Mouse (Mus musculus): ENCODE measurements at regions not wholly inside any gene's neighbourhood (a gene's known extent, or its start where the extent isn't known, plus 50 kb on each side); places are given as distances from the start of the nearest gene placed in this dataset.

DNA sequence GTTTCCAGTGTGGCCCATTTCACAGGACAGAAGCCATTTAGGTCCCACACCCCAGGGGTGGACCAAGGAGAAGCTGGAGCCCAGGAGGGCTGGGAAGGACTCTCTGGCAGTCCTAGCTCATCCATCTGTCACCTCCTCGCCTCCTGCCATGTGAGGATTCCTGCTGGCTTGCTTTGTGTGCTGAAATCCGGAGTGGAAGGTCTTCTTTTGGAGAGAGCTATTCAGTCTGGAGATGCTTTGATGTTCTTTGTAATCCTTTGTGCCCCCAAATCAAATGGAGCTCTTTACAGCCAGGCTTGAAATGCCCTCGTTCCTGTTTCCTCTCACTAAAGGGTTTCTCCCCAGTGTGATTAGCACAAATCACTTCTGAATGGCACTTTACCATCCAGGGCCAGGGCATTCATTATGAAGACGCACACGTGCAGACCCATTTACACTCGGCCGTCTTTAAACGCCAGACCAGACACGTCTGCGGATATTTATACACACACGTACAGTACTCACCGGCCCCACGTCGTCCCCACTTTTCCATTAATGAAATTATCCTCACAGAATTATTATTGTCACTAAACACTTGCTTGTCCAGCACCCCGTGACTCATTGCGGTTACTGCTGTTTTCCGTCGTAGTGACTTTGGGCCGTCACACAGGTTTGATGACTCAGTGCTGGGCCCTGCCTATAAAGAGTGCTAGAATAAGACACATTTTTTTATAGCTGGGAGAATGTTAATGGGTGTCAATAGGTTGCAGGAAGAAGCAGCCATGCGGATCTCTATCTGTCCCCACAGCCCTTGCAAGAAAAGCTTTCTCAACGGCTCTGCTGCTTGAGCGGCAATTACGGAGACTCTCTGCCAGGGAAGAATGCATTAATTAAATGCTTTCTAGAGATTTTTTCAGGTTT lies 356.0 kb upstream of the Kcnab2 start:
- DNase-seq, result no peak

DNA sequence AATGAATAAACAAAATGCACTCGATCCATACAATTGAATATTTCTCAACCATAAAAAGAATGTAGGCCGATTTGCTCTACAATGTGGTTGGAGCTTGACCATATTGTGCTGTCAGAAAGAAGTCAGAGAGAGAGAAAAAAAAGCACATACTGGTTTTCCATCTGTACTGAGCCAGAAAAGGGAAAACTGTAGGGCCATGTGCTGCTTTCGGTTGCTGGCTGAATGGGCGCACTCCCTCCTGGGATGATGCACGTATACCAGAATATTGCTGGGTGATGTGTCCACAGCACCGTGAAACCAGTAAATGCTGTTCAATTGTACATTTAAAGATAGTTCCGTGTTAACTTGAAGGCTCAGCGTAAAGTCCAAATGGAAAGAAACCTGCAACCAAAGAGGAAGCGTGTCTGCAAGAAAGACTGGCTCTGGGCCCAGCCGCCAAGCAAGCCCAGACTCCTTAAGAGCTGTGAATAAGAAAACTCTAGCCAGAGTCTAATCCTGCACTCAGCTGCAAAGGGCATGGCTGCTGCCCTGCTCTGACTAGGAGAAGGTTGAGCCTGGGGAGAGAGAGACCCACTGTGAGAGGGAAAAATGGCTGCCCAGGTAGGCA lies 355.2 kb upstream of the Kcnab2 start:
- no peak for DNase-seq

DNA sequence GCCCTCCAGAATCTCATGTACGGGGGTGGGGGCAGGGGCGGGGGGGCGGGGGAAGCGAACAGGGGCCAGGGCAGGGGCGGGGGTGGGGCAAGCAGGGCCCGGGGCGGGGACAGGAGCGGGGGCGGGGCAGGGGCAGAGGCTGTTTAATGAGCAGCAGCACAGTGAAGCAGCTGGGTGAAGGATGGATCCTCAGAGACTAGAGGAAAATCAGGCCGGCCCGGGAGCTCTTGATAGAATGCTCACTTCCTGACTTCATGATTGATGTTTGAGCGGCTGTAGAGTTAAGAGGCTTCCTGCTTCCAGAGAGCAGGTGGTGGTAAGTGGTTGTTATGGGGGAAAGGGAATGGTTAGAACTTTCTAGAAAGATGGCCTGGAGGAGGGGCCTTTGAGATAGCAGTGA lies 347.5 kb upstream of the Kcnab2 start:
- DNase-seq, result no peak

- DNase-seq, result no peak
These were observed 338.6 kb upstream of the Kcnab2 start for GRCm38 (mm10) chr4:152816139-152816757.

- no peak for DNase-seq
These were observed 328.9 kb upstream of the Kcnab2 start for GRCm38 (mm10) chr4:152806611-152807010.

DNA sequence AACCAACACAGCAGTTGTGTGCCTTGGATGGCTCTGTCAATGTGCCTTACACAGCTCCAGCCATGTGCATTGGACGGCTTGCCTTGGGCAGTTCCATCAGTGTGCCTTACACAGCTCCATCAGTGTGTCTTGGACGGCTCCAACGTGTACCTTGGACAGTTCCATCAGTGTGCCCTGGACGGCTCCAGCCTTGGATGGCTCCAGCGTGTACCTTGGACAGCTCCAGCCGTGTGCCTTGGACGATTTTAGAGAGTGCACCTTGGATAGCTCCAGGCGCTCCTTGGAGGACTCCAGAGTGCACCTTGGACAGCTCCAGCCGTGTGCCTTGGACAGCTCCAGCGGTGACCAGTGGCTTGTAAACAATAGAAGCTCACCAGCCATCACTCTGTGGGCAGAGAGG lies 321.7 kb upstream of the Kcnab2 start:
- DNase-seq, result peak; percentile 65

DNA sequence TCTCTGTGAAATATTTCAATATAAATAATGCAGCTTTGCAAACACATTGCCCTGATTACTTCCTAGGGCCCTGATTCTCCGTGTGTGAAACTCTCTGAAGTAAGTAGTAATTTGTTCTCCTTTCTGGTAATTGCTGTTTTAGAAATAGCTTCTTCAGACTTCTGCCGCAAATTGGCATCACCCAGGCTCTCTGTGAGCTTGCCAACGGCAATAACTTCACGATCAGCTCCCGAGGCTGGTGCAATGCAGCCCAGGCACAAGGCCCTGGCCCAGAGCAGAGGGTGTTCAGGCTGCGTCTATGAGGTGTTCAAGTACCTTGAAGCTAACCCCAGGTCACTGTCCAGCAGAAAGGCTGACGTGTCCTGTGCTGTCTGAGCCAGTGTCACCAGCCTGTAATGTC lies 310.8 kb upstream of the Kcnab2 start:
- DNase-seq, result no peak

DNA sequence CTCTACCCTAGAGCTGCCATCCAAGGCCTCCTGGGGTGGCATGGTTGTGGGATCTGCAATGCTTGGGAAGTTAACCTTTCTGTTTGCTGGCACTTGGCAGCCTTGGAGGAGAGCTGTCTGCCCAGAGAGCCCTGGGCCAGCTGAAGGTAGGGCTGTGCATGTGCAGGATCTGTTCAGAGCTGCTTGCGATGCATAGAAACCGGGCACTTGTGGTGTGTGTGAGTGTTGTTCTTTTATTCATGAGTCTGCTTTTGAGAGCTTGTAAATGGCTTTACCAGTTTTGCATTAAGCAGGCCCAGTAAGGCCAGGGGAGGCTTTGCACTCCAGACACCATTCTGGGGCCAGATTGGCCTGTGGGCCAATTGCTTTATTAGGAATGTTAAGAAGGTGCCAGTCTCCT lies 307.3 kb upstream of the Kcnab2 start:
- DNase-seq, result no peak

- no peak for DNase-seq
These were observed 301.9 kb upstream of the Kcnab2 start for GRCm38 (mm10) chr4:152779526-152779925.

- no peak for DNase-seq
These were observed 298.1 kb upstream of the Kcnab2 start for GRCm38 (mm10) chr4:152775801-152776200.

- DNase-seq, result no peak
These were observed 293.7 kb upstream of the Kcnab2 start for GRCm38 (mm10) chr4:152771386-152771785.

DNA sequence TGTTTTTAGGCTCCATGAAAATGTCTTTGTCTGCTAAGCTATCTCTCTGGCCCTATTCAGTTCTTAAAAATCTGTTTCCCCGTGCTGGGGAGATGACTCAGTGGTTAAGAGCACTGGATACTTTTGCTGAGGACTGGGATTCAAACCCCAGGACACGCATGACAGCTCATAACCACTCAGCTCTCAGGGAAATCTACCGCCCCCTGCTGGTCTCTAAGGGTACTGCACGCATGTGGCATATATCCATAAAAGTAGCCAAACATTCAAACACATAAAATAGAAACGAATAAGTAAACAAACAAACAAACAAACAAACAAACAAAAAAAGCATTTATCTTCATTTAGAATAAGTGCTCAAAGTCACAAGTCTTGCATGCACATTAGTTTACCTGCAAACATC lies 289.7 kb upstream of the Kcnab2 start:
- DNase-seq, result peak; percentile 2

DNA sequence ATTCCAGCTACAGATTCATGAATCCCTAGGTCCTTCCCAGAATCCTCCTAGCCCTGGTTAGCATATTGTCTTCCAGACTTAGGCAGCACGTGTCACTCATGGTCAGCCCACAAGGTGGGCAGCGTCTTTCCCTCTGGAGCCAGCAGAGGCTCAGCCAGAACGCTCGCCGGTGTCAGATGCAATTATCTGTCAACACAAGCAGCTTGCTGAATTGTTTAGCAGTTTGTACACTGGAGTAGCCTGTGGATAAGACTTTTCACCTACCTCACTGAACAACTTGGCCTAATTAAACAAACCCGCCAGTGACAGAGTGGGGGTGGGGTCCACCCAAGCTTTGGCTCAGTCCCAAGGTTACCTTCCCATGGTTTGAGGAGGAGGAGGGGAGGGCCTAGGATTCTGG lies 285.4 kb upstream of the Kcnab2 start:
- peak; percentile 1 for DNase-seq

DNA sequence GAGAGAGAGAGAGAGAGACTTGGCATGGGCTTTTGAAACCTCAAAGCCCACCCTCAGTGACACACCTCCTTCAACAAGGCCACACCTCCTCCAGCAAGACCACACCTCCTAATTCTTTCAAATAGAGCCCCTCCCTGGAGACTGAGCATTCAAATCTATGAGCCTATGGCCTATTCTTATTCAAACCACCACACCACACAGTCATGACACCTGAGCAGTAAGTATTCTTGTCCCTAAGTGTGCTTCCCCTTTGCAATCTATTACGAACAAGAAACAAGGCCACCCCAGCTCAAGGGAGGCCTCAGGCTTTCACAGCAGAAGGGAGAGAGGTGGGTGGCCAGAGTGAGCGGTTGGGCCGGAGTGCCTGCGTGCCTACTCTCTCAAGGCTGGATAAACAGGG lies 284.9 kb upstream of the Kcnab2 start:
- peak; percentile 0 for DNase-seq

DNA sequence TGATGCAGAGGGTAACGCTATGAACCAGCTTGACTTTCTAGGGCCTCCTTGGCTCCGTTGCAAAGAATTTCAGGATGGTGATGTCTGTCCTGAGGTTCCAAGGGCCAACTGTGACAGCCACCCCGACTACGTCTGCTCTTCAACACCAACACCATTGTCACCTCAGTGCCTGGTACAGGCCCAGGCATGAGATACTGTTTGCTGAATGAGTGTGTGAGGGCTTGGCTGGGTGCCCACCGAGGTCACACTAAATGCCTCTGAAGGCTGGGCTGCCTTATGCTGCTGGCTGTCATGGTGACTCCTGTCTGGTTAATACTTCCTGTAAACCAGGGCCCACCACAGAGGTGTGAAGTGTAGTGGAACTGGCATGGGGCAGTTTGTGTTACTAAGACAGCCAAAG lies 279.5 kb upstream of the Kcnab2 start:
- no peak for DNase-seq

DNA sequence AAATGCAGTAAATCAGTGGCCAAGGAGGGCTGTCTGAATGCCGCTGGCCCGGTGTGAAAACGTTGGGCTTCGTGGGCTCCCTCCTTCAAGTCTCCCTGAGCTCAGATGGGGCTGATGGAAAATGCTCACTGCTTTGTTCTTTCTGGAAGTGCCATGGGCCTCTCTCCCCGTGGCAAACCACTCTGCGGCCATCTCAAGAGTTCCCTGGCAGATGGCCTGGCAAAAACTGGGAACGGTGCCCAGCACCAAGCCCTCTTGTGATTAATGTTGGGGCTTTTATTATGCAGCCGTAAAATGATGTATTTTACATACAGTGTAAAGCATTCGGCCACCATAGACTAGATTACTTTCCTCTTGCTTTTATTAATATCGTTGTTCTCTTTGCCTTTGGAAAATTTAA lies 278.9 kb upstream of the Kcnab2 start:
- no peak for DNase-seq

GRCm38 (mm10) chr4:152755756-152756155 lies 278.1 kb upstream of the Kcnab2 start:
- DNase-seq, result no peak

DNA sequence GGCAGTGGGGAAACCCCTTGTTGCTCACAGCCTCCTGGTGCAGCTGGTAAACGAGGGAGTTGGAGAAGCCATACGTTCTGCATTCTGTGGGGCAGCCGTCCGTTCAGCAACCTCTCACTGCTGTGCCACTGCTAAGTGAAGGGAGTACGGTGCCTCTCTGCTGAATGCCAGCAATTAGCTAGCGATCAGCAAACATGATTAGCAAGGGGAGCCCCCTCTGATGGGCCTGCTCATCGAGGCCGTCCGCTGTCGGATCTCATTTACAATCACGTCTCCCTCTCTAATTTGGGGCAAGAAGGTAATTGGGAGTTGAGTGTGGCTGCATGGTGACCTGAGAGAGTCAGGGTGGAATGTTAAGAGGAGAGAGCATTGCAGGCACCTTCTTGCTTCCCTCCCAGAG lies 266.7 kb upstream of the Kcnab2 start:
- DNase-seq, result no peak

- DNase-seq, result no peak
These were observed 255.3 kb upstream of the Kcnab2 start for GRCm38 (mm10) chr4:152733017-152733416.

GRCm38 (mm10) chr4:152731988-152732387 lies 254.3 kb upstream of the Kcnab2 start:
- no peak for DNase-seq

GRCm38 (mm10) chr4:152731082-152731720 lies 253.5 kb upstream of the Kcnab2 start:
- DNase-seq, result no peak

DNA sequence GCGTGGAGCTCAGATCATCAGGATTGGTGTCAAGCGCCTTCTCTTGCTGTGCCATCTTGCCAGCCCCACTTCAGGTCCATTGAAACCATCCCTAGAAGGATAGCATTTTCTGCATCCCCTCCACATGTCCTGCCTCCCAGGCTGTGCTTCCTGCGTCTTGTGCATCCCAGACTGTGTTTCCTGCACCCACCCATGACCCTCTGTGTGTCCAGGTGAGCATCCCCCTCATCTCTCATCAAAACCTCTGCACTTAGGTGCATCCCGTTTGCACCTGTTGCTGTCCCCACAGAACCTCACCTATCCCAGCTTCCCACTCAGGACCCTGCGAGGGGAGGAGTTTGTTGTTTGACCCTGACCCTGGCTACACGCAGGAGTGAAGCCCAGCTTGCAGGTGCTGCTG lies 251.8 kb upstream of the Kcnab2 start:
- DNase-seq, result no peak

DNA sequence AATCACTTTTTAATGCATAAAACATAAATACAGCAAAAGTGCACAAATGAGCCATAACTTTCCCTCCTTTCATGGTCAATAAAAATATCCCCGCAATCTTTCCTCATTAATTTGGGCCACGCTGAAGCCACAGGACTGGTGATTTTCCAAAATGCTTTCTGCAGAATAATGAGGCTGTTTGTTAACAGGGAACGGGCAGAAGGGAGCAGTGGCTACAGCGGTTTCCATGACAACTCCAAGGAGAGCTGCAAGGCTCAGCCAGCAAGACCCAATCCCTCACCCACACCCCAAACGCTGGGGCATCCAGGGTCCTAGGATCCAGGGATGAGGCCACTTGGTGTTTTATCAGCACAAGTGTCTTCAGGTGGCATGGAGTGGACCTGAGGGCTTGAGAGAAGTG lies 248.2 kb upstream of the Kcnab2 start:
- no peak for DNase-seq

DNA sequence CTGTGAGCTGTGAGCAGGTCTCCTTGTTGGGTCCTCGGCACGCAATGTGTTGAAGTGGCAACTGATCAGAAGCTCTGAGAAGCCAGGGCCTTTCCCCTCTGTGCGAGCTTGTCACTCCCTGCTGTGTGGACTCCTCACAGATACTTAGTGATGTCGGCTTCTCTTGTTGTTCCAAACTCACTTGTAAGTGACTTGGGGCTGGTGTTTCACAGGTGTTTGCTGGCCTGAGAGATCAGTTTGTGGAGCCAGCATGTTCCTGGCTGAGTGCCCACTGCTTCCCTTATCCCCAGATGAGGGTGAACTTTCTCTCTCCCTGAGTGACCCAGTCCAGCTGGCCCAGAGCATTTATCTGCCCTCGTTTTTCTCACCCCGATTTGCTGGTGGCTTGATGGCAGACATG lies 247.8 kb upstream of the Kcnab2 start:
- DNase-seq, result no peak

All from liver (tissue).